Mouse (Mus musculus) ES-Bruce4 (cell line): ENCODE results near the gene Aqp9.

Experiments used
- CTCF ChIP-seq: IDR thresholded peaks from one replicate; pipeline ENCODE4 v1.8.1; 2011; ENCODE audit warnings: low read depth, low read length
- POLR2A ChIP-seq: IDR thresholded peaks from one replicate; pipeline ENCODE4 v1.8.1; 2011; ENCODE audit warnings: low read length; ENCODE audit not compliant: insufficient read depth

DNA sequence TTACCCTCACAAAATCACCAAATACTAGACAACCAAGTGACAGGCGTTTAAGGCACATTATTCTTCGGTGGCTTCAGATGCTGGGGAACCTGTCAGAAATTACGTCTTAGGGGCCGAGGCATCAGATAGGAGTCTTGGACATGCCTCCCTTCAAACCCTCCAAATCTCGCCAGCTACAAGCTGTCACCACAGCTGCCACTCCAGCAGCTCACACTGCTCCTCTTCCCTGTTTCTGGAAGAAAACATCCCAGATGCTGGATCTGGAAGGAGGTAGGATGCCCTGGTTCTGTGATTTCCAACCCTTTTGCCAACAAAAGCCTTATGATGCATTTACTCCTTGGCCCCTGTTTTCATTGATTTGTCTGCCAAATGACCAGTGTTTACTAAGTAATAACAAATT lies 101.3 kb downstream of the Aqp9 start:
- TF ChIP-seq CTCF = no peak
- TF ChIP-seq POLR2A = no peak
